In genomic region chr2:74671847-74672246, GRCm38 (mm10) we compare ENCODE assay signal across 20 mouse cellular contexts. TPM values are rescaled to one million over a fixed set of nuclear protein-coding genes. Genes with fewer than 3 reads are reported as not detected.
DNase-seq lines count a peak whose midpoint lies in the region; ATAC-seq lines count a peak whose summit lies in the region.
"Had no signal": no experiment of that assay in that cellular context is flagged by ENCODE, and none has a peak within 500 bp of the region (broad histone marks: within the 10 kb centered on the region; RNA-seq: fewer than 3 reads in every experiment).

No protein-coding gene starts in this region.

- H3K27ac ChIP-seq in forebrain, embryonic 11.5 days (ENCODE audit: low read depth, low read length), result no peak overlapping the region
- H3K27ac ChIP-seq in forebrain, embryonic 14.5 days (ENCODE audit: low read depth, low read length), result no peak overlapping the region
- no peak overlapping the region for H3K27ac ChIP-seq in intestine, embryonic 14.5 days (ENCODE audit: low read depth)
- no peak overlapping the region for H3K27ac ChIP-seq in intestine, embryonic 16.5 days (ENCODE audit: low read length)
- H3K27ac ChIP-seq in embryonic facial prominence, embryonic 10.5 days (replicated peaks), result no peak overlapping the region
- no peak overlapping the region for H3K27ac ChIP-seq in liver, embryonic 12.5 days
- H3K27ac ChIP-seq: gastrocnemius, adult 2 months; kidney, postnatal 0 days; layer of hippocampus, adult 2 months; macrophage had no signal

- H3K9ac ChIP-seq in forebrain, embryonic 11.5 days (ENCODE audit: low read length), result no peak overlapping the region
- H3K9ac ChIP-seq in forebrain, embryonic 14.5 days (ENCODE audit: low read length), result no peak overlapping the region
- H3K9ac ChIP-seq in intestine, embryonic 14.5 days (ENCODE audit: low read length), result no peak overlapping the region
- H3K9ac ChIP-seq in intestine, embryonic 16.5 days (ENCODE audit: low read depth, low read length), result no peak overlapping the region
- no peak overlapping the region for H3K9ac ChIP-seq in liver, embryonic 12.5 days

- H3K4me3 ChIP-seq in forebrain, embryonic 11.5 days (ENCODE audit: low read depth, low read length), result no peak overlapping the region
- H3K4me3 ChIP-seq in forebrain, embryonic 14.5 days (ENCODE audit: low read depth, low read length), result no peak overlapping the region
- H3K4me3 ChIP-seq in intestine, embryonic 14.5 days (ENCODE audit: low read depth, low read length), result no peak overlapping the region
- H3K4me3 ChIP-seq in intestine, embryonic 16.5 days (ENCODE audit: low read length), result no peak overlapping the region
- no peak overlapping the region for H3K4me3 ChIP-seq in embryonic facial prominence, embryonic 10.5 days
- no peak overlapping the region for H3K4me3 ChIP-seq in liver, embryonic 12.5 days
- H3K4me3 ChIP-seq: layer of hippocampus, adult 2 months had no signal

- peaks cover 98% of the 10 kb centered on the region for H3K27me3 ChIP-seq in forebrain, embryonic 11.5 days (ENCODE audit: control insufficient read depth, insufficient read depth, low read length)
- H3K27me3 ChIP-seq in forebrain, embryonic 14.5 days (replicated peaks; ENCODE audit: control insufficient read depth, insufficient read depth, low read length), result peaks cover 97% of the 10 kb centered on the region
- H3K27me3 ChIP-seq in intestine, embryonic 14.5 days (replicated peaks; ENCODE audit: control insufficient read depth, insufficient read depth, low read length), result peaks cover 100% of the 10 kb centered on the region
- peaks cover 87% of the 10 kb centered on the region for H3K27me3 ChIP-seq in intestine, embryonic 16.5 days (replicated peaks; ENCODE audit: control insufficient read depth, insufficient read depth, low read length)
- peaks cover 100% of the 10 kb centered on the region for H3K27me3 ChIP-seq in embryonic facial prominence, embryonic 10.5 days (replicated peaks; ENCODE audit: low read depth, poor library complexity, severe bottlenecking)
- peaks cover 99% of the 10 kb centered on the region for H3K27me3 ChIP-seq in liver, embryonic 12.5 days (replicated peaks)

- 5% methylated on average over 5 of the region's 5 CpGs for WGBS in forebrain, embryonic 11.5 days
- WGBS in forebrain, embryonic 14.5 days, result 4% methylated on average over 5 of the region's 5 CpGs
- WGBS in intestine, embryonic 14.5 days, result 15% methylated on average over 5 of the region's 5 CpGs
- 9% methylated on average over 5 of the region's 5 CpGs for WGBS in intestine, embryonic 16.5 days
- WGBS in embryonic facial prominence, embryonic 10.5 days, result 2% methylated on average over 5 of the region's 5 CpGs
- 9% methylated on average over 5 of the region's 5 CpGs for WGBS in liver, embryonic 12.5 days (ENCODE audit: insufficient replicate concordance)

- H3K4me2 ChIP-seq in forebrain, embryonic 11.5 days (ENCODE audit: low read depth, low read length, severe bottlenecking), result no peak overlapping the region
- no peak overlapping the region for H3K4me2 ChIP-seq in forebrain, embryonic 14.5 days (ENCODE audit: low read length)
- no peak overlapping the region for H3K4me2 ChIP-seq in intestine, embryonic 14.5 days (ENCODE audit: low read length)
- no peak overlapping the region for H3K4me2 ChIP-seq in intestine, embryonic 16.5 days (ENCODE audit: low read depth, low read length)
- peak overlapping the region; percentile 47; the same call in 1 of the 2 replicates for H3K4me2 ChIP-seq in liver, embryonic 12.5 days

- peaks cover 9% of the 10 kb centered on the region; the same call in 1 of the 2 replicates for H3K4me1 ChIP-seq in forebrain, embryonic 11.5 days (replicated peaks; ENCODE audit: control insufficient read depth, insufficient read depth, low read length)
- 0 out of 2 replicates have a peak, but pooled peaks cover 3% of the 10 kb centered on the region for H3K4me1 ChIP-seq in forebrain, embryonic 14.5 days (ENCODE audit: control insufficient read depth, insufficient read depth, low read length)
- H3K4me1 ChIP-seq in intestine, embryonic 14.5 days (replicated peaks; ENCODE audit: control insufficient read depth, insufficient read depth, low read length), result peaks cover 6% of the 10 kb centered on the region; the same call in 1 of the 2 replicates
- H3K4me1 ChIP-seq in intestine, embryonic 16.5 days (ENCODE audit: control insufficient read depth, insufficient read depth, low read length), result peaks cover 13% of the 10 kb centered on the region
- peaks cover 26% of the 10 kb centered on the region for H3K4me1 ChIP-seq in embryonic facial prominence, embryonic 10.5 days
- H3K4me1 ChIP-seq in liver, embryonic 12.5 days, result peaks cover 15% of the 10 kb centered on the region; the same call in 1 of the 2 replicates

- DNase-seq in forebrain, embryonic 11.5 days (ENCODE audit: low spot score), result peak; percentile 33
- DNase-seq in forebrain, embryonic 14.5 days (ENCODE audit: low spot score), result no peak
- DNase-seq in intestine, embryonic 14.5 days (ENCODE audit: low spot score), result peak; percentile 68
- peak; percentile 24 for DNase-seq in embryonic facial prominence, embryonic 10.5 days (ENCODE audit: low spot score)
- no peak for DNase-seq in frontal cortex, postnatal 25 days (ENCODE audit: low spot score in 2 of 2)
- no peak for DNase-seq in gastrocnemius, adult 8-10 months (ENCODE audit: low spot score in 2 of 2)
- DNase-seq: cerebellum, postnatal 14 days; gastrocnemius, adult 2 months; heart, postnatal 10 days; lung, adult 2 months; spleen, adult 18-20 months; thymus, postnatal 4 days had no signal

- ATAC-seq in forebrain, embryonic 11.5 days (replicated peaks; ENCODE audit: low FRiP score), result no peak
- ATAC-seq in forebrain, embryonic 14.5 days, result no peak
- no peak for ATAC-seq in intestine, embryonic 14.5 days (replicated peaks; ENCODE audit: low FRiP score, low TSS enrichment, low read depth)
- ATAC-seq in intestine, embryonic 16.5 days, result no peak
- no peak for ATAC-seq in liver, embryonic 12.5 days

- H3K36me3 ChIP-seq in forebrain, embryonic 11.5 days (ENCODE audit: control insufficient read depth, insufficient read depth, low read length), result no peaks in the 10 kb centered on the region
- H3K36me3 ChIP-seq in forebrain, embryonic 14.5 days (ENCODE audit: control insufficient read depth, insufficient read depth, low read length), result no peaks in the 10 kb centered on the region
- H3K36me3 ChIP-seq in intestine, embryonic 14.5 days (ENCODE audit: control insufficient read depth, insufficient read depth, low read length), result no peaks in the 10 kb centered on the region
- no peaks in the 10 kb centered on the region for H3K36me3 ChIP-seq in intestine, embryonic 16.5 days (ENCODE audit: control insufficient read depth, insufficient read depth, low read length)
- H3K36me3 ChIP-seq in embryonic facial prominence, embryonic 10.5 days (replicated peaks), result no peaks in the 10 kb centered on the region
- no peaks in the 10 kb centered on the region for H3K36me3 ChIP-seq in liver, embryonic 12.5 days

- H3K9me3 ChIP-seq in forebrain, embryonic 11.5 days (ENCODE audit: control insufficient read depth, low read length), result no peaks in the 10 kb centered on the region
- H3K9me3 ChIP-seq in forebrain, embryonic 14.5 days (replicated peaks; ENCODE audit: control insufficient read depth, low read length), result no peaks in the 10 kb centered on the region
- H3K9me3 ChIP-seq in intestine, embryonic 14.5 days (ENCODE audit: control insufficient read depth, low read length), result no peaks in the 10 kb centered on the region
- H3K9me3 ChIP-seq in intestine, embryonic 16.5 days (ENCODE audit: control insufficient read depth, low read length), result no peaks in the 10 kb centered on the region
- no peaks in the 10 kb centered on the region for H3K9me3 ChIP-seq in embryonic facial prominence, embryonic 10.5 days
- no peaks in the 10 kb centered on the region for H3K9me3 ChIP-seq in liver, embryonic 12.5 days (replicated peaks)

RNA-seq across cellular contexts. Expression of gene Hoxd12, which starts 3.0 kb away (rescaled TPM):
- not detected in 2 replicates for polyA plus RNA-seq in forebrain, embryonic 11.5 days (2014; fragmentation: Nextera tagmentation; extraction: Ambion mirVana)
- polyA plus RNA-seq in forebrain, embryonic 14.5 days (2014; fragmentation: Nextera tagmentation; extraction: Ambion mirVana), result not detected in 2 replicates
- polyA plus RNA-seq in intestine, embryonic 14.5 days (2014; fragmentation: Nextera tagmentation; extraction: Ambion mirVana), result 0.24 and 0.34 TPM in 2 replicates
- 0.32 and 0.60 TPM in 2 replicates for polyA plus RNA-seq in intestine, embryonic 16.5 days (2015; fragmentation: Nextera tagmentation; extraction: Ambion mirVana)
- not detected in 2 replicates for polyA plus RNA-seq in embryonic facial prominence, embryonic 10.5 days (2016; fragmentation: Nextera tagmentation; extraction: Ambion mirVana)
- not detected in 2 replicates for polyA plus RNA-seq in liver, embryonic 12.5 days (2016; fragmentation: Nextera tagmentation; extraction: Ambion mirVana)
- total RNA-seq in gastrocnemius, adult 8-10 months (2022), result not detected
- total RNA-seq: gastrocnemius, adult 2 months; heart, postnatal 10 days; layer of hippocampus, adult 2 months; left cerebral cortex, adult 8-10 months had no signal
- polyA plus RNA-seq: forebrain, embryonic 16.5 days; lung, adult 2 months; macrophage had no signal

RNA-seq across cellular contexts. Expression of gene Hoxd13, which starts 3.7 kb away (rescaled TPM):
- polyA plus RNA-seq in forebrain, embryonic 11.5 days (2014; fragmentation: Nextera tagmentation; extraction: Ambion mirVana), result not detected in 2 replicates
- not detected in 2 replicates for polyA plus RNA-seq in forebrain, embryonic 14.5 days (2014; fragmentation: Nextera tagmentation; extraction: Ambion mirVana)
- not detected in 2 replicates for polyA plus RNA-seq in intestine, embryonic 14.5 days (2014; fragmentation: Nextera tagmentation; extraction: Ambion mirVana)
- polyA plus RNA-seq in intestine, embryonic 16.5 days (2015; fragmentation: Nextera tagmentation; extraction: Ambion mirVana), result 0.18 and 0.32 TPM in 2 replicates
- not detected in 2 replicates for polyA plus RNA-seq in embryonic facial prominence, embryonic 10.5 days (2016; fragmentation: Nextera tagmentation; extraction: Ambion mirVana)
- 0.10 TPM in 1 of 2 replicates, not detected in the other for polyA plus RNA-seq in liver, embryonic 12.5 days (2016; fragmentation: Nextera tagmentation; extraction: Ambion mirVana)
- total RNA-seq in gastrocnemius, adult 8-10 months (2022), result not detected
- total RNA-seq: gastrocnemius, adult 2 months; heart, postnatal 10 days; layer of hippocampus, adult 2 months; left cerebral cortex, adult 8-10 months had no signal
- polyA plus RNA-seq: forebrain, embryonic 16.5 days; kidney, postnatal 0 days; macrophage; stomach, embryonic 16.5 days had no signal

RNA-seq across cellular contexts. Expression of gene Hoxd11, which starts 7.5 kb away (rescaled TPM):
- not detected in 2 replicates for polyA plus RNA-seq in forebrain, embryonic 11.5 days (2014; fragmentation: Nextera tagmentation; extraction: Ambion mirVana)
- polyA plus RNA-seq in forebrain, embryonic 14.5 days (2014; fragmentation: Nextera tagmentation; extraction: Ambion mirVana), result not detected in 2 replicates
- polyA plus RNA-seq in intestine, embryonic 14.5 days (2014; fragmentation: Nextera tagmentation; extraction: Ambion mirVana), result 3.6 and 4.2 TPM in 2 replicates
- 0.69 and 1.1 TPM in 2 replicates for polyA plus RNA-seq in intestine, embryonic 16.5 days (2015; fragmentation: Nextera tagmentation; extraction: Ambion mirVana)
- polyA plus RNA-seq in embryonic facial prominence, embryonic 10.5 days (2016; fragmentation: Nextera tagmentation; extraction: Ambion mirVana), result not detected in 2 replicates
- polyA plus RNA-seq in liver, embryonic 12.5 days (2016; fragmentation: Nextera tagmentation; extraction: Ambion mirVana), result not detected in 2 replicates
- total RNA-seq in gastrocnemius, adult 8-10 months (2022), result not detected
- total RNA-seq: gastrocnemius, adult 2 months; heart, postnatal 10 days; layer of hippocampus, adult 2 months; left cerebral cortex, adult 8-10 months had no signal
- polyA plus RNA-seq: forebrain, embryonic 16.5 days; lung, adult 2 months; macrophage; stomach, embryonic 16.5 days had no signal

RNA-seq across cellular contexts. Expression of gene Evx2, which starts 12.5 kb away (rescaled TPM):
- not detected in 2 replicates for polyA plus RNA-seq in forebrain, embryonic 11.5 days (2014; fragmentation: Nextera tagmentation; extraction: Ambion mirVana)
- polyA plus RNA-seq in forebrain, embryonic 14.5 days (2014; fragmentation: Nextera tagmentation; extraction: Ambion mirVana), result not detected in 2 replicates
- polyA plus RNA-seq in intestine, embryonic 14.5 days (2014; fragmentation: Nextera tagmentation; extraction: Ambion mirVana), result not detected in 2 replicates
- polyA plus RNA-seq in intestine, embryonic 16.5 days (2015; fragmentation: Nextera tagmentation; extraction: Ambion mirVana), result 0.05 TPM in 1 of 2 replicates, not detected in the other
- 0.05 and 0.08 TPM in 2 replicates for polyA plus RNA-seq in embryonic facial prominence, embryonic 10.5 days (2016; fragmentation: Nextera tagmentation; extraction: Ambion mirVana)
- not detected in 2 replicates for polyA plus RNA-seq in liver, embryonic 12.5 days (2016; fragmentation: Nextera tagmentation; extraction: Ambion mirVana)
- total RNA-seq in gastrocnemius, adult 8-10 months (2022), result not detected
- total RNA-seq: gastrocnemius, adult 2 months; heart, postnatal 10 days; layer of hippocampus, adult 2 months; left cerebral cortex, adult 8-10 months had no signal
- polyA plus RNA-seq: forebrain, embryonic 16.5 days; lung, adult 2 months; macrophage; stomach, embryonic 16.5 days had no signal

RNA-seq across cellular contexts. Expression of gene Hoxd10, which starts 19.9 kb away (rescaled TPM):
- not detected in 2 replicates for polyA plus RNA-seq in forebrain, embryonic 11.5 days (2014; fragmentation: Nextera tagmentation; extraction: Ambion mirVana)
- not detected in 2 replicates for polyA plus RNA-seq in forebrain, embryonic 14.5 days (2014; fragmentation: Nextera tagmentation; extraction: Ambion mirVana)
- polyA plus RNA-seq in intestine, embryonic 14.5 days (2014; fragmentation: Nextera tagmentation; extraction: Ambion mirVana), result 7.8 and 13.7 TPM in 2 replicates
- 3.7 and 4.4 TPM in 2 replicates for polyA plus RNA-seq in intestine, embryonic 16.5 days (2015; fragmentation: Nextera tagmentation; extraction: Ambion mirVana)
- polyA plus RNA-seq in embryonic facial prominence, embryonic 10.5 days (2016; fragmentation: Nextera tagmentation; extraction: Ambion mirVana), result not detected in 2 replicates
- not detected in 2 replicates for polyA plus RNA-seq in liver, embryonic 12.5 days (2016; fragmentation: Nextera tagmentation; extraction: Ambion mirVana)
- total RNA-seq in gastrocnemius, adult 8-10 months (2022), result 1 to 10 TPM; 6.1 to 8.5 (median 7.6) TPM
- total RNA-seq: heart, postnatal 10 days; layer of hippocampus, adult 2 months; left cerebral cortex, adult 8-10 months had no signal
- polyA plus RNA-seq: forebrain, embryonic 16.5 days; lung, adult 2 months; macrophage had no signal

Comparison
In these comparisons a context has a peak if more than half of its experiments do, and no peak if none do; other contexts are left out.
1. DNase-seq: peak in forebrain, embryonic 11.5 days (single experiment), intestine, embryonic 14.5 days (single experiment) and embryonic facial prominence, embryonic 10.5 days (single experiment); none in forebrain, embryonic 14.5 days (single experiment), frontal cortex, postnatal 25 days (0 of 2) and gastrocnemius, adult 8-10 months (0 of 2).